Mouse (Mus musculus) kidney, adult 2 months (tissue): ENCODE results near the gene Wdr77.

Experiments used
- CTCF ChIP-seq: fragments of 200-500 bp; conservative IDR thresholded peaks from 2 replicates; pipeline ENCODE4 v1.5.1; 2011; ENCODE audit warnings: low read depth, mild to moderate bottlenecking, control low read depth, low read length, moderate library complexity, mixed read lengths; ENCODE audit not compliant: insufficient read depth, insufficient read length
- POLR2A ChIP-seq: fragments of 200-500 bp; IDR thresholded peaks from one replicate; pipeline ENCODE4 v1.6.1; 2011; ENCODE audit warnings: low read depth, low read length, control low read depth

GRCm38 (mm10) chr3:105912097-105912880, 46.9 kb upstream of the Wdr77 start:
- no peak for TF ChIP-seq POLR2A
- no peak for TF ChIP-seq CTCF
